Mouse (Mus musculus) myocyte (in vitro differentiated cells): Measurements from ENCODE around the gene Tspan33. TPM values are rescaled to one million over a fixed set of nuclear protein-coding genes. Genes with fewer than 3 reads are reported as not detected.
"Not testable (repeated sequence)": the region's sequence is repeated elsewhere in the genome, so short reads cannot be mapped to it uniquely, and the experiment has no call there.

Source experiments
- H3K27me3 ChIP-seq: one replicate; pipeline ENCODE4 v1.6.1; 2011; ENCODE audit not compliant: control insufficient read depth, insufficient read depth, insufficient read length
- H3K36me3 ChIP-seq: one replicate; pipeline ENCODE4 v1.6.1; 2011; ENCODE audit not compliant: control insufficient read depth, insufficient read depth
- H3K4me2 ChIP-seq: one replicate; pipeline ENCODE4 v1.6.1; 2011; ENCODE audit warnings: low read depth, control low read depth
- H3K4me3 ChIP-seq: one replicate; pipeline ENCODE4 v1.5.1; 2011; ENCODE audit warnings: mild to moderate bottlenecking, control low read depth, moderate library complexity
- H3K79me2 ChIP-seq: one replicate; pipeline ENCODE4 v1.6.1; 2011; ENCODE audit not compliant: control insufficient read depth, insufficient read depth
- H3ac ChIP-seq: one replicate; pipeline ENCODE4 v1.6.1; 2011; ENCODE audit not compliant: control insufficient read depth, insufficient read length
- CEBPB ChIP-seq: IDR thresholded peaks from 2 replicates; pipeline ENCODE4 v1.6.1; 2011; ENCODE audit warnings: mild to moderate bottlenecking, moderate library complexity; ENCODE audit not compliant: poor library complexity, insufficient read depth, severe bottlenecking
- E2F4 ChIP-seq: IDR thresholded peaks from one replicate; pipeline ENCODE4 v1.6.1; 2011; ENCODE audit warnings: mild to moderate bottlenecking, control low read depth, moderate library complexity; ENCODE audit not compliant: insufficient read depth
- MAX ChIP-seq: IDR thresholded peaks from one replicate; pipeline ENCODE4 v1.6.1; 2011; ENCODE audit warnings: low read depth, mild to moderate bottlenecking, control low read depth
- MYOD1 ChIP-seq, 3 experiments: IDR thresholded peaks; one replicate each; pipeline ENCODE4 v1.6.1; 2011; ENCODE audit warnings: control low read depth in 2 of 3, low read depth in 2 of 3, mild to moderate bottlenecking in 2 of 3, moderate library complexity in 1 of 3; ENCODE audit not compliant: insufficient read length in 2 of 3, control insufficient read depth in 1 of 3
- MYOG ChIP-seq, 3 experiments: IDR thresholded peaks; one replicate each; pipeline ENCODE4 v1.6.1; 2011; ENCODE audit warnings: control low read depth in 2 of 3, low read depth in 2 of 3, mild to moderate bottlenecking in 2 of 3; ENCODE audit not compliant: insufficient read length in 2 of 3, control insufficient read depth in 1 of 3, insufficient read depth in 1 of 3
- POLR2A ChIP-seq: IDR thresholded peaks from one replicate; pipeline ENCODE4 v1.6.1; 2011; ENCODE audit warnings: low read depth, mild to moderate bottlenecking, control low read depth, moderate library complexity; ENCODE audit not compliant: insufficient read length
- POLR2AphosphoS2 ChIP-seq: IDR thresholded peaks from one replicate; pipeline ENCODE4 v1.6.1; 2011; ENCODE audit warnings: low read depth, control low read depth; ENCODE audit not compliant: insufficient read length
- REST ChIP-seq: IDR thresholded peaks from one replicate; pipeline ENCODE4 v1.6.1; 2011; ENCODE audit warnings: mild to moderate bottlenecking, control low read depth, moderate library complexity; ENCODE audit not compliant: insufficient read depth, insufficient read length
- SRF ChIP-seq: IDR thresholded peaks from one replicate; pipeline ENCODE4 v1.6.1; 2011; ENCODE audit warnings: low read depth; ENCODE audit not compliant: control insufficient read depth, insufficient read length
- TCF12 ChIP-seq: IDR thresholded peaks from one replicate; pipeline ENCODE4 v1.6.1; 2011; ENCODE audit warnings: mild to moderate bottlenecking, control low read depth; ENCODE audit not compliant: poor library complexity, insufficient read depth, severe bottlenecking
- TCF3 ChIP-seq: IDR thresholded peaks from one replicate; pipeline ENCODE4 v1.6.1; 2011; ENCODE audit warnings: low read depth, control low read depth; ENCODE audit not compliant: insufficient read length
- USF1 ChIP-seq: IDR thresholded peaks from one replicate; pipeline ENCODE4 v1.6.1; 2011; ENCODE audit warnings: low read depth, mild to moderate bottlenecking, control low read depth, moderate library complexity
- polyA plus RNA-seq: library from polyadenylated mRNA; unstranded; fragments of >200 nt; fragmentation: generic; extraction: Trizol; gene quantifications from one replicate; pipeline ENCODE4 v1.2.1, GENCODE M21; 2012; ENCODE audit warnings: missing spikeins

Gene Tspan33
- polyA plus RNA-seq, 1 experiment = 8.6 TPM

DNA sequence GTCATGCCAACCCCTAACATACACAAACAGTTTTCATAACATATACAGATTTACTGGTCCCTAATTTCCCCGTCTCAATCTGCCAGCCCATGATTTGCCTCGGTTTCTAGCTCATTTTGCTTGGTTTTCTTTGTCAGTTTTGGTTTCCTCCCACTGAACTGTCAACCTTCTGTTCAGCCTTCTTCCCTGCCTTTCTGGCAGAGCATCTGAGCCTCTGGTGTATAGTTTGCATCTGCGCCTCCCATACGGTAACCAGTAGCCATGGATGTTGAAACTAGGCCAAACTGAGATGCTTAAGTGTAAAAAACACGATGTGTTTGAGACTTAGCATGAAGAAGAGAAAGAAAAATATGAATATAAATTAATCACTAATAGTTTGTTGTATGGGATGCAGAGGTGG, 62.0 kb downstream of the Tspan33 start:
- no peak overlapping the region for H3K4me2 ChIP-seq
- H3K4me3 ChIP-seq = no peak overlapping the region
- no peak overlapping the region for H3ac ChIP-seq
- peaks cover 8% of the 10 kb centered on the region for H3K36me3 ChIP-seq
- TF ChIP-seq POLR2AphosphoS2 (no peak), MYOD1 (IDR thresholded peaks at IDR 0.05; ENCODE audit: control insufficient read depth in 1 of 3, insufficient read length in 2 of 3, low read depth in 2 of 3) (no peak), MYOG (IDR thresholded peaks at IDR 0.05; ENCODE audit: control insufficient read depth in 1 of 3, insufficient read depth in 1 of 3, insufficient read length in 2 of 3, low read depth in 2 of 3) (no peak), REST (no peak), USF1 (no peak), SRF (no peak), TCF3 (no peak), CEBPB (no peak), MAX (no peak), POLR2A (no peak), TCF12 (no peak)
- H3K27me3 ChIP-seq = no peaks in the 10 kb centered on the region
- H3K79me2 ChIP-seq = no peaks in the 10 kb centered on the region

DNA sequence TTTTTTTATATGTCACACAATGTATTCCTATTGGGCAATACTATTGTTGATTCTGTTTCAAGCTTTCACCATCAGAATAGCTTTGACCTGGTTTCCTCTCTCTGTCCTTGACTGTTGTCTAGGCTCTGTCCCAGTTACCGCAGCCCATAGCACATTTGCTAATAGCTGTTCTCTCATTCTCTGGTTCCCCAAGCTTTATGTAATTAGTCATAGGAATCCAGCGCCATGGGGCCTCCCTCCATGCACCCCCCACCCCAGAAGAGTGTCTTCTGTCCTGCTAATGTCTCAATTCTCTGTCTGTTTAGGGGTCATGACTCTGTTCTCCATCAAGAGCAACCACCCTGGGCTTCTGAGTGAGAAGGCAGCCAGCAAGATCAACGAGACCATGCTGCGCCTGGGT, 62.5 kb downstream of the Tspan33 start:
- H3K4me3 ChIP-seq = no peak overlapping the region
- no peaks in the 10 kb centered on the region for H3K27me3 ChIP-seq
- TF ChIP-seq POLR2AphosphoS2 (no peak), CEBPB (no peak), TCF3 (no peak), POLR2A (no peak), MYOG (IDR thresholded peaks at IDR 0.05; ENCODE audit: control insufficient read depth in 1 of 3, insufficient read depth in 1 of 3, insufficient read length in 2 of 3, low read depth in 2 of 3) (no peak), MYOD1 (IDR thresholded peaks at IDR 0.05; ENCODE audit: control insufficient read depth in 1 of 3, insufficient read length in 2 of 3, low read depth in 2 of 3) (no peak), REST (no peak), E2F4 (no peak), TCF12 (no peak), MAX (no peak), SRF (no peak), USF1 (no peak)
- H3K4me2 ChIP-seq = no peak overlapping the region
- no peaks in the 10 kb centered on the region for H3K79me2 ChIP-seq
- peaks cover 8% of the 10 kb centered on the region for H3K36me3 ChIP-seq
- no peak overlapping the region for H3ac ChIP-seq

DNA sequence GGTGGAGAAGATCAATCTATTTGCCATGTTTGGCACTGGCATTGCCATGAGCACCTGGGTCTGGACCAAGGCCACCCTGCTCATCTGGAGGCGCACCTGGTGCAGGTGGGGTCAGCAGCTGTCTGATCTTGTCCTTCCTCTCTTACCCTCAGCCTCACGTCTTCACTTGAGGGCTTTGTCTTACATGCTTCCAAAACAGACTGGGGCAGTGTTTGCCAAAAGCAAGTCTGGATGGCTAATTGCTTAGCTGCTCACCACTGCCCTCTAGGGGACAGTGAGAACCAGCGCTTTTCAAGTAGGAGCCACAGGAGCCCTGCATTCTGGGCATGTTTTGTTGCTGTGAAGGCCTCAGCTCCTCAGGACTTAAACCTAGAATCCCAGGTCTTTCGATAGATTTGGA, 64.4 kb downstream of the Tspan33 start:
- H3K36me3 ChIP-seq = peaks cover 8% of the 10 kb centered on the region
- H3ac ChIP-seq = no peak overlapping the region
- no peak for TF ChIP-seq TCF12
- no peak for TF ChIP-seq REST
- no peak for TF ChIP-seq TCF3
- TF ChIP-seq USF1 = no peak
- no peak for TF ChIP-seq MYOD1 (IDR thresholded peaks at IDR 0.05; ENCODE audit: control insufficient read depth in 1 of 3, insufficient read length in 2 of 3, low read depth in 2 of 3)
- no peak for TF ChIP-seq MYOG (IDR thresholded peaks at IDR 0.05; ENCODE audit: control insufficient read depth in 1 of 3, insufficient read depth in 1 of 3, insufficient read length in 2 of 3, low read depth in 2 of 3)
- TF ChIP-seq CEBPB = no peak
- no peak for TF ChIP-seq MAX
- TF ChIP-seq POLR2AphosphoS2 = no peak
- no peak for TF ChIP-seq POLR2A
- no peak overlapping the region for H3K4me2 ChIP-seq
- no peak overlapping the region for H3K4me3 ChIP-seq
- H3K79me2 ChIP-seq = no peaks in the 10 kb centered on the region
- no peaks in the 10 kb centered on the region for H3K27me3 ChIP-seq

DNA sequence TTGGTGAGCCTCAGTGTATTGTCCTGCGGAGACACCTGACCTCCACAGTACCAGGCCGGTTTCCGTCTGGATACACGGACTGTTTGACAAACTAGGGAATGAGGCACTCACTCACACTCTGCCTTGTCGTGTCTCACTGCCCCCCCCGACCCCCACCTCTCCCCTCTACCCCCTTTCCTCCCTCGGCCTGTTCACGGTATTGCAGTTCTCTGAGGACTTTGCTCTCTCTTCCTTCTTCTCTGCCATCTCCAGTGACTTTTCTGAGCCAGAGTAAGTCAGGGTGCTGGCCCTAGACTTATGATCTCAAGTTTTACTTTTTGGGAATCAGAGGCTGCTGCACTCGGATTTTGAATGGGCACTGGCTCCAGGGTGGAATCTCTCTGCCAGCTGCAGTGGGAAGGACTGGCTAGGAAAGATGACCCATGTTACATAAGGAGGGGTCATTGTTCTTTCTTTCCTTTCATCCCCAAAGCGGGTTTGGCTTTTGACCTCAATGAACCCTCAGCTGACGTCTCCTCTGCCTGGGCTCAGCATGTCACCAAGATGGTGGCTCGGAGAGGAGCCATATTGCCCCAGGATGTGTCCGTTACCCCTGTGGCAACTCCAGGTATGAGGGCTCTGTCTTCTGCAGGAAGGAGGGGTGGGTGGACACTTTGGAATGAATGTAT, 65.1 kb downstream of the Tspan33 start:
- Histone ChIP-seq H3K79me2 (no peaks in the 10 kb centered on the region), H3ac (no peak overlapping the region), H3K4me3 (no peak overlapping the region), H3K4me2 (no peak overlapping the region), H3K27me3 (no peaks in the 10 kb centered on the region), H3K36me3 (peaks cover 8% of the 10 kb centered on the region)
- TF ChIP-seq TCF12 = no peak
- TF ChIP-seq USF1 = no peak
- TF ChIP-seq SRF = no peak
- no peak for TF ChIP-seq MYOD1 (IDR thresholded peaks at IDR 0.05; ENCODE audit: control insufficient read depth in 1 of 3, insufficient read length in 2 of 3, low read depth in 2 of 3)
- no peak for TF ChIP-seq POLR2AphosphoS2

DNA sequence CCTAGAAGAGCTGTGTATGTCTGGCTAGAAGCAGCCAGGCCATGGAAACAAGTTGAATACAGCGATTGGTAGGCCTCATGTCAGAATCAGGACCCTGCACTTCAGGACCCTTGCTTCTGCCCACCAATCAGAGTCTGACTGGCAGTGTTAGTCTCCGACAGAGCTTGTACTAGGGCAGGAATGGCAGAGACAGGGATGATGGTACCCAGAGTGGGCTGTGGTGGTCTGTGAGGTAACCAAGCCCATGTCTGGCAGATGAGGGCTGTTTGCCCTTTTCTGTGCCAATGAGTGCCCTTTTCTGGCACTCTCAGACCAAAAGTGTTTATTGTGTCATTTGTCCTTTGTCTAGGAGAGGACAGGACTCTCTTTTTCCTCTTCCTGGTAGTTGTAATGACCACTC, 66.4 kb downstream of the Tspan33 start:
- H3K36me3 ChIP-seq, H3ac ChIP-seq, H3K79me2 ChIP-seq, H3K27me3 ChIP-seq, H3K4me3 ChIP-seq, H3K4me2 ChIP-seq: not testable (repeated sequence)
